Mouse (Mus musculus): Measurements from ENCODE around the gene Cdh1. TPM values are rescaled to one million over a fixed set of nuclear protein-coding genes. Genes with fewer than 3 reads are reported as not detected.
A peak's percentile ranks its signal among the peaks of the same experiment; 100 is the strongest.
"Not testable (repeated sequence)": the region's sequence is repeated elsewhere in the genome, so short reads cannot be mapped to it uniquely, and the experiment has no call there.

Cdh1 gene
- polyA plus RNA-seq, 1 experiment from 2014 or later = 3.2 TPM

- Histone ChIP-seq H3K9me3 (no peaks in the 10 kb centered on the region), H3K27ac (replicated peaks) (no peak overlapping the region), H3K36me3 (no peaks in the 10 kb centered on the region), H3K9ac (no peak overlapping the region), H3K4me3 (no peak overlapping the region), H3K4me1 (peaks cover 18% of the 10 kb centered on the region), H3K4me2 (no peak overlapping the region), H3K27me3 (replicated peaks) (0 out of 2 replicates have a peak, but pooled peaks cover 7% of the 10 kb centered on the region)
- 72% methylated on average over 4 of the region's 4 CpGs for WGBS
- ATAC-seq (ENCODE audit: extremely low read depth, insufficient number of reproducible peaks, low FRiP score, low TSS enrichment) = no peak
Observed at GRCm38 (mm10) chr8:106574283-106574682, 28.9 kb upstream of the Cdh1 start.

- Histone ChIP-seq H3K36me3 (no peaks in the 10 kb centered on the region), H3K9me3 (no peaks in the 10 kb centered on the region), H3K9ac (no peak overlapping the region), H3K27ac (replicated peaks) (peak overlapping the region; percentile 44), H3K4me2 (0 out of 2 replicates have a peak overlapping the region, but pooled peaks have one; percentile 7), H3K4me1 (peaks cover 18% of the 10 kb centered on the region), H3K27me3 (replicated peaks) (0 out of 2 replicates have a peak, but pooled peaks cover 2% of the 10 kb centered on the region), H3K4me3 (no peak overlapping the region)
- WGBS = 16% methylated on average over 6 of the region's 6 CpGs
- ATAC-seq (ENCODE audit: extremely low read depth, insufficient number of reproducible peaks, low FRiP score, low TSS enrichment) = no peak
Observed at GRCm38 (mm10) chr8:106576849-106577555, 26.1 kb upstream of the Cdh1 start.

GRCm38 (mm10) chr8:106579510-106579909 lies 23.6 kb upstream of the Cdh1 start:
- H3K4me3 ChIP-seq = no peak overlapping the region
- no peak for ATAC-seq (ENCODE audit: extremely low read depth, insufficient number of reproducible peaks, low FRiP score, low TSS enrichment)
- H3K27ac ChIP-seq (replicated peaks) = no peak overlapping the region
- H3K9me3 ChIP-seq = no peaks in the 10 kb centered on the region
- H3K4me1 ChIP-seq = peaks cover 18% of the 10 kb centered on the region
- H3K36me3 ChIP-seq = no peaks in the 10 kb centered on the region
- no peaks in the 10 kb centered on the region for H3K27me3 ChIP-seq (replicated peaks)
- no peak overlapping the region for H3K4me2 ChIP-seq
- 70% methylated on average over 2 of the region's 2 CpGs for WGBS
- no peak overlapping the region for H3K9ac ChIP-seq

- no peak for ATAC-seq (ENCODE audit: extremely low read depth, insufficient number of reproducible peaks, low FRiP score, low TSS enrichment)
- no peak overlapping the region for H3K27ac ChIP-seq (replicated peaks)
Observed at GRCm38 (mm10) chr8:106581344-106582088, 21.6 kb upstream of the Cdh1 start.

GRCm38 (mm10) chr8:106584942-106585670 lies 18.0 kb upstream of the Cdh1 start:
- peaks cover 9% of the 10 kb centered on the region; the same call in 1 of the 2 replicates for H3K4me1 ChIP-seq
- no peak overlapping the region for H3K9ac ChIP-seq
- no peak for ATAC-seq (ENCODE audit: extremely low read depth, insufficient number of reproducible peaks, low FRiP score, low TSS enrichment)
- no peak overlapping the region for H3K27ac ChIP-seq (replicated peaks)
- no peak overlapping the region for H3K4me3 ChIP-seq
- H3K9me3 ChIP-seq = no peaks in the 10 kb centered on the region
- WGBS = 66% methylated on average over 11 of the region's 11 CpGs
- H3K36me3 ChIP-seq = no peaks in the 10 kb centered on the region
- no peak overlapping the region for H3K4me2 ChIP-seq
- no peaks in the 10 kb centered on the region for H3K27me3 ChIP-seq (replicated peaks)

More at GRCm38 (mm10) chr8:106581344-106582088, 21.6 kb upstream of the Cdh1 start:
- Histone ChIP-seq H3K4me2 (no peak overlapping the region), H3K36me3 (no peaks in the 10 kb centered on the region), H3K9ac (no peak overlapping the region), H3K4me3 (no peak overlapping the region), H3K9me3 (no peaks in the 10 kb centered on the region), H3K4me1 (peaks cover 17% of the 10 kb centered on the region), H3K27me3 (replicated peaks) (no peaks in the 10 kb centered on the region)
- 65% methylated on average over 6 of the region's 6 CpGs for WGBS

GRCm38 (mm10) chr8:106585671-106586037 lies 17.5 kb upstream of the Cdh1 start:
- Histone ChIP-seq H3K9ac (no peak overlapping the region), H3K9me3 (no peaks in the 10 kb centered on the region), H3K4me2 (no peak overlapping the region), H3K4me3 (no peak overlapping the region), H3K4me1 (peaks cover 9% of the 10 kb centered on the region; the same call in 1 of the 2 replicates), H3K27me3 (replicated peaks) (no peaks in the 10 kb centered on the region), H3K27ac (replicated peaks) (no peak overlapping the region), H3K36me3 (no peaks in the 10 kb centered on the region)
- WGBS = 79% methylated on average over 3 of the region's 3 CpGs
- no peak for ATAC-seq (ENCODE audit: extremely low read depth, insufficient number of reproducible peaks, low FRiP score, low TSS enrichment)

GRCm38 (mm10) chr8:106586896-106587295 lies 16.3 kb upstream of the Cdh1 start:
- ATAC-seq (ENCODE audit: extremely low read depth, insufficient number of reproducible peaks, low FRiP score, low TSS enrichment) = no peak
- no peak overlapping the region for H3K9ac ChIP-seq
- no peaks in the 10 kb centered on the region for H3K9me3 ChIP-seq
- H3K4me1 ChIP-seq = peaks cover 9% of the 10 kb centered on the region; the same call in 1 of the 2 replicates
- WGBS = 74% methylated on average over 8 of the region's 8 CpGs
- no peak overlapping the region for H3K27ac ChIP-seq (replicated peaks)
- no peaks in the 10 kb centered on the region for H3K27me3 ChIP-seq (replicated peaks)
- H3K36me3 ChIP-seq = no peaks in the 10 kb centered on the region
- no peak overlapping the region for H3K4me2 ChIP-seq
- no peak overlapping the region for H3K4me3 ChIP-seq

GRCm38 (mm10) chr8:106588443-106589431 lies 14.4 kb upstream of the Cdh1 start:
- 25% methylated on average over 3 of the region's 3 CpGs for WGBS
- no peak overlapping the region for H3K4me3 ChIP-seq

GRCm38 (mm10) chr8:106592458-106592857 lies 10.7 kb upstream of the Cdh1 start:
- Histone ChIP-seq H3K27me3 (replicated peaks) (no peaks in the 10 kb centered on the region), H3K36me3 (no peaks in the 10 kb centered on the region), H3K4me1 (peaks cover 9% of the 10 kb centered on the region; the same call in 1 of the 2 replicates), H3K9ac (no peak overlapping the region), H3K4me3 (no peak overlapping the region), H3K27ac (replicated peaks) (no peak overlapping the region), H3K4me2 (no peak overlapping the region), H3K9me3 (no peaks in the 10 kb centered on the region)
- ATAC-seq (ENCODE audit: extremely low read depth, insufficient number of reproducible peaks, low FRiP score, low TSS enrichment) = no peak
- WGBS = 47% methylated on average over 2 of the region's 3 CpGs

More at GRCm38 (mm10) chr8:106588443-106589431, 14.4 kb upstream of the Cdh1 start:
- Histone ChIP-seq H3K9me3 (no peaks in the 10 kb centered on the region), H3K4me2 (no peak overlapping the region), H3K27me3 (replicated peaks) (no peaks in the 10 kb centered on the region), H3K27ac (replicated peaks) (no peak overlapping the region), H3K4me1 (peaks cover 9% of the 10 kb centered on the region; the same call in 1 of the 2 replicates), H3K9ac (no peak overlapping the region), H3K36me3 (no peaks in the 10 kb centered on the region)
- ATAC-seq (ENCODE audit: extremely low read depth, insufficient number of reproducible peaks, low FRiP score, low TSS enrichment) = no peak

- not testable (repeated sequence) for H3K4me1 ChIP-seq; H3K36me3 ChIP-seq; H3K9me3 ChIP-seq; H3K4me2 ChIP-seq; H3K27ac ChIP-seq (replicated peaks); H3K9ac ChIP-seq; H3K4me3 ChIP-seq; ATAC-seq (ENCODE audit: extremely low read depth, insufficient number of reproducible peaks, low FRiP score, low TSS enrichment); H3K27me3 ChIP-seq (replicated peaks)
- 91% methylated on average over 3 of the region's 3 CpGs for WGBS
Observed at GRCm38 (mm10) chr8:106595623-106596022, 7.5 kb upstream of the Cdh1 start.
